10 mouse cellular contexts compared by ENCODE assay signal in the genomic region with DNA sequence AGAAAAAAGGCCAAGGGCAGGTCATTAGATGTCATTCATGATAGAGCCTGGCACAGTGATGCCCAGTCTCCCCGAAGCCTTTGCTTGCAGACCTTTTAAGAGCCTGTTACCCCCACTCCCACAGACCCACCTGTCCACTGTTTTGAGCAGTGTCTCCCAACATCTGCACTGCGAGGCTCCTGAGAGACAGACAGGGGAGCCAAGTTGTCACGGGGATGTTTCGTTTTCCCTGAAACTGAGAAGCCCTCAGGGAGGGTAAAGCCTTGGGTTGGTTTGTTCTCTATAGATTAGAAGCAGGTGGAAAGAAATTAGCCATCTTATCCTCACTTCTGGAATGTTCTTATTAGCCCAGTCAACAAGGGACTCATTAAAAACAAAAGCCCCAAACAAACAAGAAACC. TPM values are rescaled to one million over a fixed set of nuclear protein-coding genes. Genes with fewer than 3 reads are reported as not detected.
DNase-seq lines count a peak whose midpoint lies in the region; ATAC-seq and TF ChIP-seq lines count a peak whose summit lies in the region.
"Had no signal": no experiment of that assay in that cellular context is flagged by ENCODE, and none has a peak within 500 bp of the region (broad histone marks: within the 10 kb centered on the region; RNA-seq: fewer than 3 reads in every experiment).

No protein-coding gene starts in this region.

- H3K4me2 ChIP-seq in intestine, postnatal 0 days (replicated peaks; ENCODE audit: low read depth), result peak overlapping the region; percentile 67
- peak overlapping the region; percentile 17; the same call in 1 of the 2 replicates for H3K4me2 ChIP-seq in stomach, postnatal 0 days (replicated peaks; ENCODE audit: low read depth)

- H3K27me3 ChIP-seq in kidney, adult 2 months (replicated peaks; ENCODE audit: control insufficient read depth, insufficient read depth, low read length), result no peaks in the 10 kb centered on the region
- no peaks in the 10 kb centered on the region for H3K27me3 ChIP-seq in testis, adult 2 months (ENCODE audit: control insufficient read depth, insufficient read depth, low read length)
- H3K27me3 ChIP-seq in intestine, postnatal 0 days (replicated peaks; ENCODE audit: control insufficient read depth, insufficient read depth, low read length), result no peaks in the 10 kb centered on the region
- H3K27me3 ChIP-seq in stomach, postnatal 0 days (ENCODE audit: control insufficient read depth, insufficient read depth, low read length), result no peaks in the 10 kb centered on the region

- H3K27ac ChIP-seq in kidney, adult 2 months (ENCODE audit: insufficient read depth, low read depth, low read length), result peak overlapping the region; percentile 65
- peak overlapping the region; percentile 29; the same call in 1 of the 2 replicates for H3K27ac ChIP-seq in testis, adult 2 months (ENCODE audit: control insufficient read depth, insufficient read depth, low read depth, low read length)
- H3K27ac ChIP-seq in intestine, postnatal 0 days (ENCODE audit: low read depth, low read length), result no peak overlapping the region; the same call in 1 of the 2 replicates
- 0 out of 2 replicates have a peak overlapping the region, but pooled peaks have one; percentile 53 for H3K27ac ChIP-seq in stomach, postnatal 0 days (replicated peaks)
- H3K27ac ChIP-seq: left cerebral cortex, adult 2 months had no signal

- no peaks in the 10 kb centered on the region for H3K36me3 ChIP-seq in kidney, adult 2 months (ENCODE audit: control insufficient read depth, insufficient read depth, low read length)
- H3K36me3 ChIP-seq in testis, adult 2 months (ENCODE audit: control insufficient read depth, insufficient read depth, low read length), result no peaks in the 10 kb centered on the region
- H3K36me3 ChIP-seq in intestine, postnatal 0 days (ENCODE audit: control insufficient read depth, insufficient read depth), result no peaks in the 10 kb centered on the region
- no peaks in the 10 kb centered on the region for H3K36me3 ChIP-seq in stomach, postnatal 0 days (ENCODE audit: control insufficient read depth, insufficient read depth, low read length)

- H3K9ac ChIP-seq in intestine, postnatal 0 days (ENCODE audit: low read depth, low read length), result no peak overlapping the region
- H3K9ac ChIP-seq in stomach, postnatal 0 days (ENCODE audit: low read length), result no peak overlapping the region

- no peak for ATAC-seq in intestine, postnatal 0 days
- ATAC-seq in stomach, postnatal 0 days (ENCODE audit: low FRiP score, low TSS enrichment), result 0 out of 2 replicates have a peak, but pooled peaks have one; percentile 39
- no peak for ATAC-seq in cerebellum, adult (ENCODE audit: insufficient number of reproducible peaks, low FRiP score, low TSS enrichment)

- WGBS in kidney, adult 2 months, result 19% methylated on average over 4 of the region's 4 CpGs
- WGBS in intestine, postnatal 0 days, result 45% methylated on average over 4 of the region's 4 CpGs
- WGBS in stomach, postnatal 0 days, result 40% methylated on average over 4 of the region's 4 CpGs

- DNase-seq in kidney, adult 2 months, result no peak
- no peak for DNase-seq in kidney, postnatal 14 days
- no peak for DNase-seq in testis, postnatal 10 days (ENCODE audit: low spot score)
- DNase-seq in stomach, postnatal 0 days (ENCODE audit: low spot score), result no peak
- DNase-seq in frontal cortex, postnatal 25 days (ENCODE audit: low spot score in 2 of 2), result no peak
- DNase-seq: right cerebral cortex, postnatal 4 days had no signal

- no peak for TF ChIP-seq CTCF in kidney, adult 2 months (conservative IDR thresholded peaks at IDR 0.05; ENCODE audit: insufficient read depth, insufficient read length, low read depth, low read length)
- no peak for TF ChIP-seq CTCF in testis, adult 2 months (IDR thresholded peaks at IDR 0.05; ENCODE audit: control insufficient read depth, insufficient read depth, insufficient replicate concordance, low read depth, low read length)
- no peak for TF ChIP-seq CTCF in intestine, postnatal 0 days (IDR thresholded peaks at IDR 0.05; ENCODE audit: low read depth)
- TF ChIP-seq CTCF in stomach, postnatal 0 days (IDR thresholded peaks at IDR 0.05; ENCODE audit: low read depth), result no peak

- no peak overlapping the region for H3K4me3 ChIP-seq in kidney, adult 2 months (ENCODE audit: insufficient read depth, low read depth, low read length)
- no peak overlapping the region for H3K4me3 ChIP-seq in testis, adult 2 months (ENCODE audit: control insufficient read depth, low read depth, low read length)
- H3K4me3 ChIP-seq in intestine, postnatal 0 days (ENCODE audit: low read depth, low read length), result no peak overlapping the region
- H3K4me3 ChIP-seq in stomach, postnatal 0 days (ENCODE audit: low read depth, low read length), result no peak overlapping the region
- H3K4me3 ChIP-seq: left cerebral cortex, adult 2 months had no signal

- H3K4me1 ChIP-seq in kidney, adult 2 months (ENCODE audit: control insufficient read depth, insufficient read depth, low read length), result peaks cover 16% of the 10 kb centered on the region
- H3K4me1 ChIP-seq in testis, adult 2 months (ENCODE audit: control insufficient read depth, insufficient read depth, low read length), result no peaks in the 10 kb centered on the region; the same call in 1 of the 2 replicates
- no peaks in the 10 kb centered on the region for H3K4me1 ChIP-seq in intestine, postnatal 0 days (replicated peaks; ENCODE audit: control insufficient read depth, insufficient read depth, low read length)
- H3K4me1 ChIP-seq in stomach, postnatal 0 days (replicated peaks; ENCODE audit: control insufficient read depth, insufficient read depth), result no peaks in the 10 kb centered on the region

- TF ChIP-seq POLR2A in kidney, adult 2 months (IDR thresholded peaks at IDR 0.05; ENCODE audit: low read depth, low read length), result no peak
- TF ChIP-seq POLR2A in testis, adult 2 months (IDR thresholded peaks at IDR 0.05; ENCODE audit: control insufficient read depth, low read depth, low read length), result no peak

- no peaks in the 10 kb centered on the region for H3K9me3 ChIP-seq in intestine, postnatal 0 days (ENCODE audit: control insufficient read depth)
- H3K9me3 ChIP-seq in stomach, postnatal 0 days (ENCODE audit: control insufficient read depth, low read length), result no peaks in the 10 kb centered on the region

- TF ChIP-seq EP300 in stomach, postnatal 0 days (optimal IDR thresholded peaks at IDR 0.05), result no peak

RNA-seq across cellular contexts. Expression of a gene that starts 30.6 kb away (rescaled TPM):
- 53.0 and 61.6 TPM in 2 replicates for polyA plus RNA-seq in kidney, adult 2 months (2012; rRNA removed)
- polyA plus RNA-seq in testis, adult 2 months (2012; rRNA removed), result 29.8 and 46.7 TPM in 2 replicates
- 54.1 and 59.1 TPM in 2 replicates for polyA plus RNA-seq in intestine, postnatal 0 days (2015; fragmentation: Nextera tagmentation; extraction: Ambion mirVana)
- polyA plus RNA-seq in stomach, postnatal 0 days (2015; fragmentation: Nextera tagmentation; extraction: Ambion mirVana), result 54.7 and 55.4 TPM in 2 replicates

RNA-seq across cellular contexts. Expression of a gene that starts 59.1 kb away (rescaled TPM):
- 0.34 and 0.61 TPM in 2 replicates for polyA plus RNA-seq in kidney, adult 2 months (2012; rRNA removed)
- polyA plus RNA-seq in testis, adult 2 months (2012; rRNA removed), result 33.9 and 38.2 TPM in 2 replicates
- not detected in 2 replicates for polyA plus RNA-seq in intestine, postnatal 0 days (2015; fragmentation: Nextera tagmentation; extraction: Ambion mirVana)
- not detected in 2 replicates for polyA plus RNA-seq in stomach, postnatal 0 days (2015; fragmentation: Nextera tagmentation; extraction: Ambion mirVana)

Comparison
In these comparisons a context has a peak if more than half of its experiments do, and no peak if none do; other contexts are left out.
1. RNA of a gene that starts 59.1 kb away (polyA plus RNA-seq): 33.9 to 38.2 TPM in testis, adult 2 months; 0.34 to 0.61 TPM in kidney, adult 2 months, not detected in intestine, postnatal 0 days and not detected in stomach, postnatal 0 days; every median in the first group is over 10 times any median in the second.